Mouse (Mus musculus) left cerebral cortex, adult 18-20 months (tissue): Measurements from ENCODE around the gene Slc7a8. TPM values are rescaled to one million over a fixed set of nuclear protein-coding genes. Genes with fewer than 3 reads are reported as not detected.

Experiments used
- DNase-seq, 2 experiments: peaks; one replicate each; pipeline ENCODE4 v3.0.0; 2021 to 2022; ENCODE audit warnings: low spot score in 2 of 2, mixed read lengths in 1 of 2
- total RNA-seq, 2 experiments: library from RNA; stranded (reverse); gene quantifications; 2 replicates each; pipeline ENCODE4 v1.2.3; 2021

The Slc7a8 gene
- total RNA-seq, 2 experiments from 2014 or later, result 48.7 to 52.5 TPM

DNA sequence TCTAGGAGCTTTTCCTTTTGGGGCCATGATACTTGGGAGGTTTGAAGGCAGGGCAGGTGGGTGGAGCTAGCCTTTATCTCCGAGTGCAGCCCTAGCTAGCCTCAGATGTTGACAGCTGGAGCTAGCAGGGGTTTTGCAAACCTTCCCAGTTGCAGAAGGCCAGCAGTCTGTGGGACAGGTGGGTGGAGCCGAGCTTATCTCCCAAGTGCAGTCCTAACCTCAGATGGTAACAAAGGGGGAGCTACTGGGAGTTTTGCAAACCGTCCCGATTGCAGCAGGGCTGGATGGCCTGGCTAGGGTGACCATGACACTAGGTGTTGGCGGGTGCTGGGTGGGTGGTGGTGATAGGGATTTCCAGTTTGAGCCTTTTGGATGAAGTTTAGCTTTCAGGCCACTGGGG lies 75.9 kb downstream of the Slc7a8 start:
- DNase-seq, result no peak

DNA sequence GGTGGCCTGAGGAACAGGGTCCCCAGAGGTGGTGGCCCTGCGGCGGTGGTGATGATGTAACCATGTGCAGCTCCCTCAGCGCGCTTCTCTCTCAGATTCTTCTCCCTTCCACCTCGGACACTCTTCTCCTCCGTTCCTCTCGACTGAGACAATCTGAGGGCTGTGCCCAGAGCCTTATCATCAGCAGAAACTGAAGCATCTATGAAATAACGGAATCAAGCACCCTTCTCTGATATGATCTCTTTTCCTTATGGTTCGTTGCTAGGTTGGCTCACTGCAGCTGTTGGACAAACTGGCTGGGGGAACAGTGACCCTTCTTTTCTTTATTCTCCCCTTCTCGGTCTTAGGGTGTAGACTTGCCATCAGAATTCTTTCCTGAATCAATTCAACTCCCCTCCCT lies 78.5 kb downstream of the Slc7a8 start:
- DNase-seq, result no peak

DNA sequence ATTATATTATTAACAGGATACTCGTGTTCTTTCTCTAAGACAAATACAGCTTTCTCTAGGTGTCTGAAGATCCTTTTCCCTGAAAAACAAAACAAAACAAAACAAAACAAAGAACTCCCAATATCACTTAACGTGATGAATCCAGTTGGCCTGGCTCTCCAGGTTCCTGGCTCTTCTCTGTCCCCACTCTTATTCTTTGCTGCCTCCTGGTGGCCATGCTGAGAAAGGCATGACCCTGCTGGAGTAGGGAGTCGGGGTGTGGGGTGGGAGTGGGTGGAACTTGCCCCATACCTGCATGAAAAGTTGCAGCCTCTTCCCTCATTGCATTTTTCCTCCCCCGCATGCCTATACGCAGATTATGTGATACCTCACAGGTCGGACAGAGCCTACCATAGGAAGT lies 80.4 kb downstream of the Slc7a8 start:
- peak; percentile 73 to 85 for DNase-seq

DNA sequence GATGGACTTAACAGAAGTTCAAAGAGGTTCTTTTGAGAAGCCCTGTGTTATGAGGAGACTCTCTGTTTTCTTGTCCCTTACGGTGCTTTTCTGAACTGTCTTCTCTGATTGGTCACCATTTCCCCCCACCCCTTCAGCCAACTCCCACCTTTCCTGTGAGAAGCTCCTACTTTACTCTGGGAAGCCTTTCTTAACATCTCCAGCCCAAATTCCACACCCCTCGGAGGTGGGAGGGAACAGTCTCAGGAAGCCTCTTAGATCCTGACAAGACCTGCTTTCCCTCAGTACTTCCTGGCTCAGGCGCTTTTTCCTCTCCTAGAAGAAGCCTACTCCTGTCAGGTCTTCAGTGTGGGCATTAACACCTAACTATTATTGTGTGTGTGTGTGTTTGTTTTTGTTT lies 82.2 kb downstream of the Slc7a8 start:
- DNase-seq, result no peak

DNA sequence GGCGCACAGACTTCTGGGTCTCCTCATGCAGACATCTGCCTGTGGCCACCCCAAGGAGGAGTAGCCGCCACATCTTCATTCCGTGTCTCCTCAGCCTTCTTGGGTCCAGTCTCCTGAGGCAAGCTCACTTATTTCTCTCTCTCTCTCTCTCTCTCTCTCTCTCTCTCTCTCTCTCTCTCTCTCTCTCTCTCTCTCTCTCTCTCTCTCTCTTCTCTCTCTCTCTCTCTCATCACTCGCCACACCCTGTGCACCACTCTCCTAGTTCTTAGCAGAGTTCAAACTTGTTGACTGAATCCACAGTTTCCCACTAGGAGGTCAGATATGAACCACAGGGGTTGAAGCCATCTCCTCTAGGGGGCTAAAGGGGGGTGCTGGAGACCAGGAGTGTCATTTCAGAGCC lies 83.0 kb downstream of the Slc7a8 start, which contains the start of gene Gm29776:
Gene Gm29776 (minus strand): TSS at position 101 of the 400 bp plus-strand sequence.
- no peak for DNase-seq

DNA sequence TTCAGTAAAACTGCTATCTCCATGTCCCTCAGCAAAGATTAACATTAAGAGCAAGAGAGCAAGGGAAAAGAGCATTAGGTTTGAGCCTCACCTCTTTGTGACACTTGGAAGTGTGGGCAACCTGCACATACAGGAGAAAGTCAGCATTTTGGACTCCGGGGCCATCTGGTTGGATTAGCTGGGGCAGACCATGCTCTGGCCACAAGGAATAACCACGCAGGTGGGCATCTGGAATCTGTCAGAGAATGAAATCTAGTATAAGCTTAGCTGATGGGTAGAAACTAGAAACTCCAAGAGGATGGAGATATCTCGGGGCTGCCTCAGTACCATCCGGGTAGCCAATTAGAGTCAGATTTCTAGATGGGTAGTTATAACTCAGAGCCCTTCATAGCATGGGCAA lies 85.0 kb downstream of the Slc7a8 start:
- DNase-seq, result no peak

DNA sequence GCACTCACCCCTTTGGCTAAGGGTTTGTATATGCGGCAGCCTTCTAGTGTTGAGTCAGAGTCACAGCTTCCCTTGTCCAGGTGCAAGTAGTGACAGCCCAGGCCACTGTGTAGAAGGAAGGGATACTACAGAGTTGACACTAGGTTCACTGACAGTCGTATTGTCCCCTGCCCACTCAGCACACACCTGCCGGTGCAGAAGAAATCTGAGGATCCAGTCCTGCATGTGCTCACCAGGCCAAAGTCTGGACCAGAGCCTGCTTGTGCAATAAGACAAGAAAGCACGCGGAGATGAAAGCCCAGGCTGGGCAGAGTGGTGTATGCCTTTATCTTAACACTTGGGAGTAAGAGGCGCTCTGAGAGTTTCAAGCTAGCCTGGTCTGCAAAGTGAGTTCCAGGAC lies 86.7 kb downstream of the Slc7a8 start:
- no peak for DNase-seq

DNA sequence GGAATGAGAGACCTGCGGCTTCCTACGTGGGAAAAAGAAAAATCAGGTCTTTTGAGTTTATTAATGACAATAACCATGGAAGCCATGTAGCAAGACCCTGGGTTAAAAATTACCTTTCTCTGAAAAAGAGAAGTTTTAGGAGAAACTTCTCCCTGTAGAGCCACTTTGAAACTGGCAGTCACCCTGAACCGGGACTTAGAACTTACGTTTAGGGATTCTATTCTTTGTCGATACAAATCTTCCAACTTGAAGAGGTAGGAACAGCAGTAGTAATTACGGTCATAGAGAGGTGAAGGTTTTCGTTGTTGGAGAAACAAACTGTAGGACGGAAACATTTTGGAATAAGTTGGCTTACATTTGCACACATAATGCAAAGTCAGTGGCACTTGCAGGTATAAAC lies 94.5 kb downstream of the Slc7a8 start:
- DNase-seq, result no peak

DNA sequence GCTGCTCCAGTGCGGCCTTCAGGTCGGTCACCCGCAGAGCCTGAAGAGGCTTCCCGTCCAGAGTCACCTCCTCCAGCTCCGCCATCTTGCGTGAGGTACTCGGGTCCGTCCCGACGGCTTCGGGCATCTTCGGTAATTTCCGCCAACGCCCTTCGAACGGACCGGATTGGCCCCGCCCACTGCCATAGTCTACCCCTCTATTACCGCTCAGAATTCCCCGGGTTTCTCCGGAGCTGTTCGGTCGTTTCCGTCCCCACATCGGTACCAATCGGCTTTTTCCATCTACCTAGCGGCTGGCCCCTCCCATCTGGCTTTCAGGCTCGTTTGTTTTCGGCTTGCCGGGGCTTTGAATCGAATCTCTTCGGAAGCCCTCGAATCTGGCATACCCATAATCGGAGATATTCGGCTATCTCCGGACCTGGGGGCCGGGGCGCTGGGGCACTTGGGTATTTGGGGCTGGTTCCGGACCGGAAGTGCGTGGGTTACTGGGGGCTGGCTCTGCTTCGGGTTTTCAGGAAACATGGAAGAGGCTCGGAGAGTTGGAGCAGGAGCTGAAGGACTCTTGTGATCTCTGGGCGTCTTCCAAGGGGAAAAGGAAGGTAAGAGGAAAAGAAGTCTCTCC lies 95.1 kb downstream of the Slc7a8 start, which contains the start of gene Acin1:
Gene Acin1 (minus strand): TSS at position 410 of the 622 bp plus-strand sequence.
- DNase-seq, result peak; percentile 100

DNA sequence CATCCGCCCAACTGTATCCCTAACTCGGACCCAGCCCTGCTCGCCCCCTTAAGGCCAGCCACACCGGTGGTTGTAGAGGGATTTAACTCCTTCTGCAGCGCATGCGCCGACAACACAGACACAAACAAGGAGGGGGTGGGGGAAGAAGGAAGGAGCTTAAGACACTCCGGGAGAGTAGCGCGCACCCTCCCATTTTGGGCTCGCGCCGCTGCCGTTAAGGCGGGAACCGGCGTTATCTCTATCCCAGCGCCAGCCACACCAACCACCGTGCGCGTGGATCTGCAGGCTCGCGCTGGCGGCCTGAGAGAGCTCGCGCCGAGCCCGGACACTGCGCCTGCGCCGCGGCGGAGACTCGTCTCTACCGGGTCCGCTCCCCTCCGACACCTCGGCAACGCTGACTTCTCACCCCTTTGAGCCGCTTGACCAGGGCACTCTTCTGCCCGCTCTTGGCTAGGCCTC lies 95.7 kb downstream of the Slc7a8 start, which contains the start of gene 1700123O20Rik:
Gene 1700123O20Rik (plus strand): TSS at position 154 of the 459 bp plus-strand sequence.
- DNase-seq, result peak in 1 of 2 experiments; percentile 67

DNA sequence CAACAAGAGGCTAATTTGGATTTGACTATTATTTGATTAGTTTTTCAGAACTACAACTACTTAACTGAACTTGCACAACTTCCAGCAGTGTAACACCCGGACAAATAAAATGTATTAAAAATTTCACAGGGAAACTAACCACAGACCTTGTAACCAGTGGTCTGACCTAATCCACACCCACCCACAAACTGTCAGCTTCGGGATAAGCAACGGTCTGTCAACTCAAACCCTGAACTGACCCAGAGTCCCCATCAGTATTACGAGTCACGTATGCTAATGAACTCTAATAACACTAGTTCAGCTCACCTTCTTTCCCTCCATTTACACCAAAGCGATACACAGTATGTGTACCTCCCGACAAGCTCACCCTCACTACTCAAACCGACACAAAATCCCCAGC lies 96.3 kb downstream of the Slc7a8 start:
- no peak for DNase-seq

DNA sequence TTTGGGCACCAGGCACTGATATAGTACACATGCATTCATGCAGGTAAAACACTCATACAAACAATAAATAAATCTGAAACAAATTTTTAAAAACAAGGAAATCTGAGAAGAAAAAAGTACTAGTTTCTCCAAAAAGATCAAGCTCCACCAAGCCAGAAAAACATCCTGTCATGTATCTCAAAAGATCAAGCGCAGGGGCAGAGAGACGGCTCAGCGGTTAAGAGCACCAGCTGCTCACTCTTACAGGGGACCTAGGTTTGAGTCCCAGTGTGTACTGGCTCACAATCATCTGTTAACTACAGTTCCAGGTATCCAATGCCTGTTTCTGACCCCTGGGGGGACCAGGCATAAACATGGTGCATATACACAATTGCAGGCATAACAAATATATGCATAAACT lies 99.3 kb downstream of the Slc7a8 start:
- DNase-seq, result no peak

DNA sequence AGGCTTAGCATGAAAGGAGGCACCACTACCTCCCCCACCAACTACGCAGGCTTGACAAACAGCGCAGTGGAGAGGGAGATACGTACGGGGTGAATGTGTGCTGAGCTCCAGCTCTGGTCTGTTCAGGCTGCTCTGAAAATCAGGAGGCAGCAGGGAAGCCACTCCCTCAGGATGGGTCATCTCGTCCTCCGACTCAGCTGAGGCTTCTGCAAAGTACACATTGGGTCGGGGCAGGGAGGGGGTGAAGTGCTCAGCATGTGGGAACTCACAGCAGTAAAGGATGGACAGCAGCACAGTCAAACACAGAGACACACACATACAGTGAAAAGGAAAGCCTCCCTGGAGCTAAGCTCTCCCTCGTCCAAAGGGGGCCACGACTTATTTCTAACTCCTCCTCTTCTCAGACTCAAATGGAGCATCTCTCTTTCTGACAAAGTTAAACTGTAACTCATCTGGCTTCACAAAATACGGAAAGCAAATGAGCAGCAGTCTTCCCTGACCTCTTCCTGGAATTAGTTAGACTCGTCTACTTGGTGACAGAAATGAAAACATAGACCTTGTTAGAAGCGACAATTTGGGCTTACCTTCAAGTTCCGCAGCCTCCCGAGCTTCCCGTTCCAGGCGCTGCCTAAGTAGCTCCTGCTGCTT lies 103.0 kb downstream of the Slc7a8 start:
- DNase-seq, result no peak

DNA sequence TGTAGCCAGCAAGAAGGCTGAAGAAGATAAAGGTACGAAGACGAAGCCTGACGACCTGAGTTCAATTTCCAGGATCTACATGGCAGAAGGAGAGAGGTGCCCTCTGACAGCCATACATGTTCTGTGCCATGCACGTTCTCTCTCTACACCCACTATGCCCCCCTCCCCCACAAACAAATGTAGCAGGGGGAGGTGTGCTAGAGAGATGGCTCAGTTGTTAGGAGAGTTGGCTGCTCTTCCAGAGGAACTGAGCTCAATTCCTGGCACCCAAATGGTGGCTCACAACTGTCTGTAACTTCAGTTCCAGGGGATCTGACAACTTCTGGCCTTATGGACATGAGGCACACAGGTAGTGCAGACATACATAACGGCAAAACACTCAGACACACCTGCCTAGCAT lies 105.5 kb downstream of the Slc7a8 start:
- DNase-seq, result no peak

DNA sequence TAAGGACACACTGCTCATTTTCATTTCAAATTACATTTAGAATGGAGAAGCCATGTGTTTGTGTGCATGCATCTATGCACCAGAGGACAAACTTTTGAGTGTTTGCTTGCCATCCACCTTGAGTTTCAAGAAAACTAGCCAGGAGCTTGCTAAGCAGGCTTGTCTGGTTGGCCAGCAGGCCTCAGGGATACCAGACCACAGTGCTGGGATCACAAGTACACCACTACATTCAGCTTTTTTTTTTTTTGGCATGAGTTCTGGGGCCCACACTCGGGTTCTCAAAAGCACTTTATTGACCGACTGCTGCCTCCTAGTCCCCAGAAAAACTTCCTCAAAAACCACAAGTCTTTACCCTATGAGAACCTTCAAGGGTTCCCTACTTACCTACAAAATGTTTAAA lies 107.4 kb downstream of the Slc7a8 start:
- DNase-seq, result no peak

Other genes with a start within 250 kb of the Slc7a8 start
- gene Haus4, start 227.3 kb downstream of the Slc7a8 start, total RNA-seq, result 1 to 10 TPM; 1.5 to 2.0 TPM
- 1 to 10 TPM; 1.7 to 1.9 TPM for gene Ajuba, start 204.4 kb downstream of the Slc7a8 start, total RNA-seq
- 1 to 10 TPM; 8.3 to 9.3 TPM for gene 4931414P19Rik, start 176.0 kb downstream of the Slc7a8 start, total RNA-seq
- 100 to 1,000 TPM; 176 to 178 TPM for gene Psmb5, start 163.9 kb downstream of the Slc7a8 start, total RNA-seq
- under 1 TPM in 1 of 2 experiments, not detected in 1; 0.16 TPM for gene Psmb11, start 160.5 kb downstream of the Slc7a8 start, total RNA-seq
- gene Gm17606, start 141.0 kb downstream of the Slc7a8 start, total RNA-seq, result not detected
- 1 to 10 TPM; 8.4 to 9.2 TPM for gene Cdh24, start 140.6 kb downstream of the Slc7a8 start, total RNA-seq
- gene 1700123O20Rik, start 95.7 kb downstream of the Slc7a8 start, total RNA-seq, result 10 to 100 TPM; 22.9 to 25.8 TPM
- gene Acin1, start 95.0 kb downstream of the Slc7a8 start, total RNA-seq, result 100 to 1,000 TPM; 193 to 195 TPM
- gene Gm29776, start 83.1 kb downstream of the Slc7a8 start, total RNA-seq, result not detected
- gene Cebpe, start 69.8 kb downstream of the Slc7a8 start, total RNA-seq, result not detected
- not detected for gene Rnf212b, start 32.2 kb upstream of the Slc7a8 start, total RNA-seq
- 10 to 100 TPM; 20.6 to 21.9 TPM for gene Homez, start 89.0 kb upstream of the Slc7a8 start, total RNA-seq
- gene Ppp1r3e, start 95.6 kb upstream of the Slc7a8 start, total RNA-seq, result 10 to 100 TPM; 18.5 to 19.8 TPM
- gene Bcl2l2, start 101.4 kb upstream of the Slc7a8 start, total RNA-seq, result 100 to 1,000 TPM; 140 to 142 TPM
- gene Gm20521, start 101.5 kb upstream of the Slc7a8 start, total RNA-seq, result not detected
- gene Pabpn1, start 110.6 kb upstream of the Slc7a8 start, total RNA-seq, result 100 to 1,000 TPM; 229 to 230 TPM
- 100 to 1,000 TPM; 571 to 605 TPM for gene Slc22a17, start 131.2 kb upstream of the Slc7a8 start, total RNA-seq
- 1 to 10 TPM; 8.4 to 8.6 TPM for gene Efs, start 144.2 kb upstream of the Slc7a8 start, total RNA-seq
- gene Il25, start 150.7 kb upstream of the Slc7a8 start, total RNA-seq, result under 1 TPM in 1 of 2 experiments, not detected in 1; 0.33 TPM
- gene Cmtm5, start 154.3 kb upstream of the Slc7a8 start, total RNA-seq, result 10 to 100 TPM; 45.2 to 52.0 TPM
- 1 to 10 TPM; 3.8 to 5.0 TPM for gene Myh6, start 185.0 kb upstream of the Slc7a8 start, total RNA-seq
- not detected for gene Gm17428, start 195.0 kb upstream of the Slc7a8 start, total RNA-seq
- gene Myh7, start 212.7 kb upstream of the Slc7a8 start, total RNA-seq, result 10 to 100 TPM; 16.0 to 18.2 TPM
- 10 to 100 TPM; 30.6 to 32.0 TPM for gene Ngdn, start 233.5 kb upstream of the Slc7a8 start, total RNA-seq